Mouse (Mus musculus): ENCODE data around the gene Pafah2. TPM values are rescaled to one million over a fixed set of nuclear protein-coding genes. Genes with fewer than 3 reads are reported as not detected.

Gene Pafah2
- polyA plus RNA-seq, 2 experiments = 4.3 to 5.4 TPM

DNA sequence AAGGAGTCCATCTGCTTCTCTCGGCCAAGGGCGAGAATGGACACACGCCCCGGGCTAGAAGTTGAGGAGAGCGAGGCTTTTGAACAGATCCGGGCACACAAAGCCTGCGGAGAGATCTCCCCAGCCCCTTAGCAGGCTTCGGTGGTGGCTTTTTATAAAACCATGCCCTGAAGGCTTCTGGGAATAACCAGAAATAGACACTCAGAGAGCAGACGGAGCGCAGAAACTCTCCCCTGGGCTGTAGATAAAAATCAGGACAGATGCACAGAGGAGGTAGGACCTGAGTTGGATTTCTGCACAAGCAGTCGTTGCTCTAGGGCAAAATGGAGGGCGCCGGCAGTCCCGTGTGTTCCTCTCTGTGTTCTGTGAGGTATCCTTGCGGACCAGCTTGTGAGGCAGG is 20.5 kb downstream of the Pafah2 start:
- Histone ChIP-seq H3K9me3 (ENCODE audit: control insufficient read depth, low read length) (no peaks in the 10 kb centered on the region), H3K27me3 (ENCODE audit: control insufficient read depth, insufficient read depth, low read length) (no peaks in the 10 kb centered on the region), H3K27ac (no peak overlapping the region), H3K4me3 (ENCODE audit: insufficient read depth in 1 of 2, low read depth in 2 of 2, low read length in 2 of 2) (no peak overlapping the region), H3K4me1 (replicated peaks; ENCODE audit: control insufficient read depth in 2 of 2, insufficient read depth in 2 of 2, low read length in 1 of 2) (no peaks in the 10 kb centered on the region), H3K4me2 (ENCODE audit: low read depth) (no peak overlapping the region), H3K9ac (replicated peaks) (no peak overlapping the region), H3K36me3 (replicated peaks; ENCODE audit: control insufficient read depth, insufficient read depth, low read depth) (no peaks in the 10 kb centered on the region; the same call in 1 of the 2 replicates)
- no peak for TF ChIP-seq EP300 (IDR thresholded peaks at IDR 0.05; ENCODE audit: low read depth)
- TF ChIP-seq CTCF (IDR thresholded peaks at IDR 0.05; ENCODE audit: low read depth) = no peak
- WGBS (ENCODE audit: insufficient replicate concordance) = 83% methylated on average over 15 of the region's 15 CpGs
- ATAC-seq (ENCODE audit: insufficient read depth) = no peak
- no peak for DNase-seq (ENCODE audit: low read depth in 3 of 3, low spot score in 3 of 3)

DNA sequence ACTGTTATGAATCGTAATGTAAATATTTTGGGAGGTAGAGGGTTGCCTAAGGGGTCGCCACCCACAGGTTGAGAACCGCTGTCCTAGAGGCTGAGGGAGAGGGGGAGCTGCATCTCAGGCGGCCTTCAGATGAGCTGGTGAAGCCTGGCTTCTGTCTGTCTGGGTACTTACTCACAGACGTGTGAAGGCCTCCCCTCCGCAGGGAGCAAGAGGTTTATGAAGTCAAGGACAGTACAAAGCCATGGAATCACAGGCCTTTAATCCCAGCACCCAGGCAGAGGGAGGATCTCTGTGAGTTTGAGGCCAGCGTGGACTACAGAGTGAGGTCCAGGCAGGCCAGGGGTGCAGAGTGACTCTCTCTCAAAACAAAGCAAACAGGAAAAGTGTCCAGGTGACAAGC is 21.0 kb downstream of the Pafah2 start:
- Histone ChIP-seq H3K4me1 (replicated peaks; ENCODE audit: control insufficient read depth in 2 of 2, insufficient read depth in 2 of 2, low read length in 1 of 2) (no peaks in the 10 kb centered on the region), H3K36me3 (replicated peaks; ENCODE audit: control insufficient read depth, insufficient read depth, low read depth) (no peaks in the 10 kb centered on the region; the same call in 1 of the 2 replicates), H3K9ac (replicated peaks) (no peak overlapping the region), H3K27ac (no peak overlapping the region), H3K9me3 (ENCODE audit: control insufficient read depth, low read length) (no peaks in the 10 kb centered on the region), H3K4me3 (ENCODE audit: insufficient read depth in 1 of 2, low read depth in 2 of 2, low read length in 2 of 2) (no peak overlapping the region), H3K27me3 (ENCODE audit: control insufficient read depth, insufficient read depth, low read length) (no peaks in the 10 kb centered on the region), H3K4me2 (ENCODE audit: low read depth) (no peak overlapping the region)
- ATAC-seq (ENCODE audit: insufficient read depth) (no peak), DNase-seq (ENCODE audit: low read depth in 3 of 3, low spot score in 3 of 3) (no peak)
- no peak for TF ChIP-seq EP300 (IDR thresholded peaks at IDR 0.05; ENCODE audit: low read depth)
- TF ChIP-seq CTCF (IDR thresholded peaks at IDR 0.05; ENCODE audit: low read depth) = no peak
- 66% methylated on average over 7 of the region's 7 CpGs for WGBS (ENCODE audit: insufficient replicate concordance)

DNA sequence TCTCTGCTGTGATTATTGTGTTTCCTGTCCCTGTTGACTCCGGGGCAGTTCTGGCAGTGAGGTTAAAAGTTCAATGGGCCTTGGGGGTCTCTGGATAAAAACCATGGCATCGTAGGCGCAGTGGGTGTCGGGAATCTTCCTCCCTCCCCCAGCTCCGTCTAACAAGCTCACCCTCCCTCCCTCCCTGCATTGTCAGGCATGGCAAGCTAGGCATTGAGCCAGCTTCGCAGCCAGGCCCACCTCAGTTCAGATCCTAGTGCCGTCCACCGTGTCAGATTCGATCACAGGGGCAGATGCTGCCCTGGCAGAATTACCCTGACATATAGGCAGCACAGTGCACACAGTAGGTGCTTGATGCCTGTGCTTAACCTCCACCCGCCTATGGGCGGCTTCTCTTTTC is 25.9 kb downstream of the Pafah2 start:
- Histone ChIP-seq H3K9ac (replicated peaks) (no peak overlapping the region), H3K4me1 (replicated peaks; ENCODE audit: control insufficient read depth in 2 of 2, insufficient read depth in 2 of 2, low read length in 1 of 2) (no peaks in the 10 kb centered on the region), H3K4me2 (ENCODE audit: low read depth) (no peak overlapping the region), H3K9me3 (ENCODE audit: control insufficient read depth, low read length) (no peaks in the 10 kb centered on the region), H3K27ac (no peak overlapping the region), H3K27me3 (ENCODE audit: control insufficient read depth, insufficient read depth, low read length) (no peaks in the 10 kb centered on the region), H3K36me3 (replicated peaks; ENCODE audit: control insufficient read depth, insufficient read depth, low read depth) (no peaks in the 10 kb centered on the region), H3K4me3 (ENCODE audit: insufficient read depth in 1 of 2, low read depth in 2 of 2, low read length in 2 of 2) (no peak overlapping the region)
- WGBS (ENCODE audit: insufficient replicate concordance) = 62% methylated on average over 11 of the region's 11 CpGs
- DNase-seq (ENCODE audit: low read depth in 3 of 3, low spot score in 3 of 3) (no peak), ATAC-seq (ENCODE audit: insufficient read depth) (no peak)
- TF ChIP-seq EP300 (IDR thresholded peaks at IDR 0.05; ENCODE audit: low read depth) (no peak), CTCF (IDR thresholded peaks at IDR 0.05; ENCODE audit: low read depth) (no peak)

DNA sequence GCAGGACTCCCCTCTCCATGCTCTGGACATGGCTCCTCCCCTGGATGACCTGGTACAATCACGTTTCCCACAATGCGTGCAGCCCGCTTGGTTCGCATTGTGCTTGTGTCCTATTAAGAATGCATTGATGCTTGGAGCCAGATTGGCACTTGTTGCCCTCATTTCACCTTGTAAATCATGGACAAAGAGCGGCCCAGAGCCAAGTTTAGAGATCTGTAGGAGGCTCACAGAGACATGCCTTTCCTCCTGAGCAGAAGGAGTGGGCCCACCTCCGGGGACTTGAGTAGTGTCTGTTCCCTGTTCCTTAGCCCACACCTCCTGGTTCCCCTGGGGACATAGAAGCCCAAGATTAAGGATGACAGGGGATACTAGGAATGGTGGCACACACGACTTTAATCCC is 27.8 kb downstream of the Pafah2 start:
- TF ChIP-seq CTCF (IDR thresholded peaks at IDR 0.05; ENCODE audit: low read depth) (no peak), EP300 (IDR thresholded peaks at IDR 0.05; ENCODE audit: low read depth) (no peak)
- Histone ChIP-seq H3K9me3 (ENCODE audit: control insufficient read depth, low read length) (no peaks in the 10 kb centered on the region), H3K4me3 (ENCODE audit: insufficient read depth in 1 of 2, low read depth in 2 of 2, low read length in 2 of 2) (no peak overlapping the region), H3K4me1 (replicated peaks; ENCODE audit: control insufficient read depth in 2 of 2, insufficient read depth in 2 of 2, low read length in 1 of 2) (no peaks in the 10 kb centered on the region), H3K4me2 (ENCODE audit: low read depth) (no peak overlapping the region), H3K36me3 (replicated peaks; ENCODE audit: control insufficient read depth, insufficient read depth, low read depth) (no peaks in the 10 kb centered on the region), H3K9ac (replicated peaks) (no peak overlapping the region), H3K27ac (no peak overlapping the region), H3K27me3 (ENCODE audit: control insufficient read depth, insufficient read depth, low read length) (no peaks in the 10 kb centered on the region)
- 63% methylated on average over 7 of the region's 7 CpGs for WGBS (ENCODE audit: insufficient replicate concordance)
- ATAC-seq (ENCODE audit: insufficient read depth) (no peak), DNase-seq (ENCODE audit: low read depth in 3 of 3, low spot score in 3 of 3) (no peak)

DNA sequence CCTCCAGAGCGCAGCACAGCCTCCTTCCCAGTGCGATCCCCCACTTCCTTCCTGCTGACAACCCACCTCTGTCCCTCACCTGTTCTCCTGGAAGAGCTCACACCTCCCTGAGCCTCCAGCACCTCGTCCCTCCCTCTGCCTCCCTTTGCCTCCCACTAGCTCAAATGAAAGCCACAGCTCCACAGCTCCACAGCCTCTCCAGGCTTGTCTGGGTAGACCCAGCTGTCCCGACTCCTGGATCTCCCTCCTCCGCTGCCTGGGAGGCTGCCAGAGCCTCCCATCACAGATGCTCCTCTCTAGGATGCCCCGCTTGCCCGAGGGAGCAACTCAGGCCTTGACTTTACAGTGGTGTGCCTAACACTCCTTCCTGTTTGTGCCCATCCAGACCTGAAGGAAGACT is 29.0 kb downstream of the Pafah2 start:
- Histone ChIP-seq H3K36me3 (replicated peaks; ENCODE audit: control insufficient read depth, insufficient read depth, low read depth) (no peaks in the 10 kb centered on the region), H3K9me3 (ENCODE audit: control insufficient read depth, low read length) (no peaks in the 10 kb centered on the region), H3K27me3 (ENCODE audit: control insufficient read depth, insufficient read depth, low read length) (no peaks in the 10 kb centered on the region), H3K27ac (no peak overlapping the region), H3K9ac (replicated peaks) (no peak overlapping the region), H3K4me3 (ENCODE audit: insufficient read depth in 1 of 2, low read depth in 2 of 2, low read length in 2 of 2) (no peak overlapping the region), H3K4me1 (replicated peaks; ENCODE audit: control insufficient read depth in 2 of 2, insufficient read depth in 2 of 2, low read length in 1 of 2) (no peaks in the 10 kb centered on the region), H3K4me2 (ENCODE audit: low read depth) (no peak overlapping the region)
- ATAC-seq (ENCODE audit: insufficient read depth) (no peak), DNase-seq (ENCODE audit: low read depth in 3 of 3, low spot score in 3 of 3) (no peak)
- TF ChIP-seq EP300 (IDR thresholded peaks at IDR 0.05; ENCODE audit: low read depth) (no peak), CTCF (IDR thresholded peaks at IDR 0.05; ENCODE audit: low read depth) (no peak)
- WGBS (ENCODE audit: insufficient replicate concordance) = 71% methylated on average over 7 of the region's 7 CpGs

Data from liver, embryonic 14.5 days (tissue).